Mouse (Mus musculus) testis, adult 2 months (tissue): ENCODE measurements around the gene Tmem181a.
"Not testable (repeated sequence)": the region's sequence is repeated elsewhere in the genome, so short reads cannot be mapped to it uniquely, and the experiment has no call there.

ENCODE experiments used
- CTCF ChIP-seq: fragments of 200-500 bp; IDR thresholded peaks from 2 replicates; pipeline ENCODE4 v1.5.1; 2012; ENCODE audit warnings: low read depth, mild to moderate bottlenecking, inconsistent platforms, low read length, moderate library complexity; ENCODE audit not compliant: control insufficient read depth, insufficient read depth, insufficient replicate concordance
- POLR2A ChIP-seq: fragments of 200-500 bp; IDR thresholded peaks from 2 replicates; pipeline ENCODE4 v1.6.1; 2012; ENCODE audit warnings: low read depth, mild to moderate bottlenecking, inconsistent platforms, low read length, moderate library complexity; ENCODE audit not compliant: control insufficient read depth

- TF ChIP-seq POLR2A, CTCF: not testable (repeated sequence)
These were observed 26.5 kb downstream of the Tmem181a start for GRCm38 (mm10) chr17:6283137-6283536.
